In genomic region chr9:44107557-44108179, GRCm38 (mm10) we compare ENCODE assay signal across 9 mouse cellular contexts. TPM values are rescaled to one million over a fixed set of nuclear protein-coding genes. Genes with fewer than 3 reads are reported as not detected.
DNase-seq lines count a peak whose midpoint lies in the region; ATAC-seq and TF ChIP-seq lines count a peak whose summit lies in the region.
"Had no signal": no experiment of that assay in that cellular context is flagged by ENCODE, and none has a peak within 500 bp of the region (broad histone marks: within the 10 kb centered on the region; RNA-seq: fewer than 3 reads in every experiment).

No protein-coding gene starts in this region.

- no peak for DNase-seq in left cerebral cortex, adult 2 months (ENCODE audit: extremely low spot score in 1 of 2, low spot score in 2 of 2)
- DNase-seq in left cerebral cortex, adult 9 months (ENCODE audit: low spot score in 2 of 2), result no peak
- DNase-seq in adrenal gland, postnatal 25 days, result peak; percentile 66
- no peak for DNase-seq in forebrain, postnatal 0 days
- DNase-seq in kidney, postnatal 25 days, result peak; percentile 63 to 68
- peak; percentile 63 for DNase-seq in neural tube, embryonic 11.5 days (ENCODE audit: low spot score)
- DNase-seq in urinary bladder, postnatal 25 days (ENCODE audit: low spot score), result no peak

- H3K36me3 ChIP-seq in forebrain, postnatal 0 days (ENCODE audit: insufficient read depth), result no peaks in the 10 kb centered on the region
- peaks cover 7% of the 10 kb centered on the region for H3K36me3 ChIP-seq in neural tube, embryonic 11.5 days (ENCODE audit: control insufficient read depth, insufficient read depth, low read length)

- H3K9ac ChIP-seq in forebrain, postnatal 0 days, result peak overlapping the region; percentile 31; the same call in 1 of the 2 replicates
- H3K9ac ChIP-seq in neural tube, embryonic 11.5 days (ENCODE audit: low read length), result no peak overlapping the region

- H3K4me3 ChIP-seq in left cerebral cortex, adult 2 months, result peak overlapping the region; percentile 19; the same call in 1 of the 2 replicates
- H3K4me3 ChIP-seq in forebrain, postnatal 0 days (ENCODE audit: low read depth, low read length), result no peak overlapping the region
- no peak overlapping the region for H3K4me3 ChIP-seq in neural tube, embryonic 11.5 days (ENCODE audit: low read depth, low read length)

- intact Hi-C loops in left cerebral cortex, adult 2 months (cut with DNase I), result loop anchor here (2.0 to 5.0 kb wide), 2 partner anchors 29 to 40 kb away; partner anchors contain the start of gene Usp2

- peak overlapping the region; percentile 63 for H3K27ac ChIP-seq in left cerebral cortex, adult 2 months
- H3K27ac ChIP-seq in forebrain, postnatal 0 days (ENCODE audit: low read depth, low read length), result peak overlapping the region; percentile 69
- H3K27ac ChIP-seq in neural tube, embryonic 11.5 days (ENCODE audit: low read depth, low read length), result no peak overlapping the region

- no peaks in the 10 kb centered on the region for H3K9me3 ChIP-seq in forebrain, postnatal 0 days (ENCODE audit: low read length)
- H3K9me3 ChIP-seq in neural tube, embryonic 11.5 days (ENCODE audit: control insufficient read depth, low read length), result no peaks in the 10 kb centered on the region

- H3K4me2 ChIP-seq in forebrain, postnatal 0 days (ENCODE audit: low read depth), result peak overlapping the region; percentile 37
- 0 out of 2 replicates have a peak overlapping the region, but pooled peaks have one; percentile 8 for H3K4me2 ChIP-seq in neural tube, embryonic 11.5 days (ENCODE audit: low read depth)

- WGBS in forebrain, postnatal 0 days, result 34% methylated on average over 25 of the region's 25 CpGs
- 38% methylated on average over 23 of the region's 25 CpGs for WGBS in neural tube, embryonic 11.5 days

- TF ChIP-seq CTCF in left cerebral cortex, adult 2 months (IDR thresholded peaks at IDR 0.05), result peak; percentile 52
- TF ChIP-seq CTCF in forebrain, postnatal 0 days (IDR thresholded peaks at IDR 0.05; ENCODE audit: low read depth), result peak; percentile 51

- H3K27me3 ChIP-seq in forebrain, postnatal 0 days (ENCODE audit: insufficient read depth, low read length), result no peaks in the 10 kb centered on the region
- H3K27me3 ChIP-seq in neural tube, embryonic 11.5 days (ENCODE audit: control insufficient read depth, insufficient read depth, low read length), result no peaks in the 10 kb centered on the region

- peaks cover 34% of the 10 kb centered on the region; the same call in 1 of the 2 replicates for H3K4me1 ChIP-seq in forebrain, postnatal 0 days (ENCODE audit: insufficient read depth)
- peaks cover 22% of the 10 kb centered on the region for H3K4me1 ChIP-seq in neural tube, embryonic 11.5 days (ENCODE audit: control insufficient read depth, insufficient read depth, low read length)

- peak; percentile 45 for ATAC-seq in forebrain, postnatal 0 days
- no peak for ATAC-seq in neural tube, embryonic 11.5 days (ENCODE audit: insufficient read depth, low FRiP score, low TSS enrichment)
- ATAC-seq in megakaryocyte-erythroid progenitor cell, adult 5-6 weeks (replicated peaks; ENCODE audit: low FRiP score, low TSS enrichment, poor library complexity, severe bottlenecking), result no peak

RNA-seq across cellular contexts. Expression of gene C1qtnf5, which starts 0.6 kb away (rescaled TPM):
- total RNA-seq in left cerebral cortex, adult 2 months (2021), result 10 to 100 TPM; 14.2 to 15.3 TPM
- total RNA-seq in adrenal gland, postnatal 25 days (2021), result 9.9 and 10.9 TPM in 2 replicates
- total RNA-seq in forebrain, postnatal 0 days (2014; rRNA removed), result 17.3 and 18.4 TPM in 2 replicates
- polyA plus RNA-seq in forebrain, postnatal 0 days (2015; fragmentation: Nextera tagmentation; extraction: Ambion mirVana), result 8.7 and 9.3 TPM in 2 replicates
- 0.27 and 0.31 TPM in 2 replicates for polyA plus RNA-seq in neural tube, embryonic 11.5 days (2014; fragmentation: Nextera tagmentation; extraction: Ambion mirVana)
- total RNA-seq in megakaryocyte-erythroid progenitor cell, adult 5-6 weeks (2014; fragmentation: Nextera tagmentation), result not detected in 2 replicates
- not detected in 2 replicates for total RNA-seq in megakaryocyte-erythroid progenitor cell, adult 5-6 weeks (2017)

RNA-seq across cellular contexts. Expression of gene Gm49380, which starts 5.6 kb away (rescaled TPM):
- under 1 TPM in 1 of 2 experiments, not detected in 1; 0.56 TPM for total RNA-seq in left cerebral cortex, adult 2 months (2021)
- 0.82 and 1.5 TPM in 2 replicates for total RNA-seq in adrenal gland, postnatal 25 days (2021)
- 0.81 TPM in 1 of 2 replicates, not detected in the other for total RNA-seq in forebrain, postnatal 0 days (2014; rRNA removed)
- 0.11 TPM in 1 of 2 replicates, not detected in the other for polyA plus RNA-seq in forebrain, postnatal 0 days (2015; fragmentation: Nextera tagmentation; extraction: Ambion mirVana)
- 0.20 and 0.95 TPM in 2 replicates for polyA plus RNA-seq in neural tube, embryonic 11.5 days (2014; fragmentation: Nextera tagmentation; extraction: Ambion mirVana)
- total RNA-seq in megakaryocyte-erythroid progenitor cell, adult 5-6 weeks (2014; fragmentation: Nextera tagmentation), result not detected in 2 replicates
- not detected in 2 replicates for total RNA-seq in megakaryocyte-erythroid progenitor cell, adult 5-6 weeks (2017)
- polyA plus RNA-seq: liver, embryonic 16.5 days had no signal

RNA-seq across cellular contexts. Expression of gene Rnf26, which starts 5.6 kb away (rescaled TPM):
- total RNA-seq in left cerebral cortex, adult 2 months (2021), result 10 to 100 TPM; 32.7 to 33.1 TPM
- 30.3 and 36.4 TPM in 2 replicates for total RNA-seq in adrenal gland, postnatal 25 days (2021)
- total RNA-seq in forebrain, postnatal 0 days (2014; rRNA removed), result 11.0 and 16.0 TPM in 2 replicates
- 36.8 and 38.8 TPM in 2 replicates for polyA plus RNA-seq in forebrain, postnatal 0 days (2015; fragmentation: Nextera tagmentation; extraction: Ambion mirVana)
- polyA plus RNA-seq in neural tube, embryonic 11.5 days (2014; fragmentation: Nextera tagmentation; extraction: Ambion mirVana), result 62.4 and 71.1 TPM in 2 replicates
- total RNA-seq in megakaryocyte-erythroid progenitor cell, adult 5-6 weeks (2014; fragmentation: Nextera tagmentation), result 46.0 and 52.5 TPM in 2 replicates
- total RNA-seq in megakaryocyte-erythroid progenitor cell, adult 5-6 weeks (2017), result 13.5 and 20.9 TPM in 2 replicates

RNA-seq across cellular contexts. Expression of gene Mfrp, which starts 6.1 kb away (rescaled TPM):
- 1 to 10 TPM in 1 of 2 experiments, under 1 TPM in 1; 0.82 to 1.6 TPM for total RNA-seq in left cerebral cortex, adult 2 months (2021)
- not detected in 2 replicates for total RNA-seq in adrenal gland, postnatal 25 days (2021)
- total RNA-seq in forebrain, postnatal 0 days (2014; rRNA removed), result 0.67 and 1.2 TPM in 2 replicates
- polyA plus RNA-seq in forebrain, postnatal 0 days (2015; fragmentation: Nextera tagmentation; extraction: Ambion mirVana), result 0.08 and 0.13 TPM in 2 replicates
- 0.15 and 0.21 TPM in 2 replicates for polyA plus RNA-seq in neural tube, embryonic 11.5 days (2014; fragmentation: Nextera tagmentation; extraction: Ambion mirVana)
- total RNA-seq in megakaryocyte-erythroid progenitor cell, adult 5-6 weeks (2014; fragmentation: Nextera tagmentation), result 0.30 TPM in 1 of 2 replicates, not detected in the other
- not detected in 2 replicates for total RNA-seq in megakaryocyte-erythroid progenitor cell, adult 5-6 weeks (2017)
- polyA plus RNA-seq: liver, embryonic 16.5 days had no signal

RNA-seq across cellular contexts. Expression of gene Mcam, which starts 26.6 kb away (rescaled TPM):
- 10 to 100 TPM in 1 of 2 experiments, 1 to 10 TPM in 1; 9.0 to 11.6 TPM for total RNA-seq in left cerebral cortex, adult 2 months (2021)
- 32.2 and 32.9 TPM in 2 replicates for total RNA-seq in adrenal gland, postnatal 25 days (2021)
- 12.2 and 21.1 TPM in 2 replicates for total RNA-seq in forebrain, postnatal 0 days (2014; rRNA removed)
- polyA plus RNA-seq in forebrain, postnatal 0 days (2015; fragmentation: Nextera tagmentation; extraction: Ambion mirVana), result 5.0 and 6.0 TPM in 2 replicates
- 14.3 and 15.0 TPM in 2 replicates for polyA plus RNA-seq in neural tube, embryonic 11.5 days (2014; fragmentation: Nextera tagmentation; extraction: Ambion mirVana)
- total RNA-seq in megakaryocyte-erythroid progenitor cell, adult 5-6 weeks (2014; fragmentation: Nextera tagmentation), result not detected in 2 replicates
- 0.09 TPM in 1 of 2 replicates, not detected in the other for total RNA-seq in megakaryocyte-erythroid progenitor cell, adult 5-6 weeks (2017)

Comparison
In these comparisons a context has a peak if more than half of its experiments do, and no peak if none do; other contexts are left out.
1. DNase-seq: peak in adrenal gland, postnatal 25 days (single experiment), kidney, postnatal 25 days (2 of 2) and neural tube, embryonic 11.5 days (single experiment); none in left cerebral cortex, adult 2 months (0 of 2), left cerebral cortex, adult 9 months (0 of 2), forebrain, postnatal 0 days (single experiment) and urinary bladder, postnatal 25 days (single experiment).
2. RNA of gene C1qtnf5, which starts 0.6 kb away (total RNA-seq): 17.3 to 18.4 TPM in forebrain, postnatal 0 days, 14.2 to 15.3 TPM in left cerebral cortex, adult 2 months and 9.9 to 10.9 TPM in adrenal gland, postnatal 25 days; not detected in megakaryocyte-erythroid progenitor cell, adult 5-6 weeks; every median in the first group is over 10 times any median in the second.